Mouse (Mus musculus) forebrain, embryonic 12.5 days (tissue): ENCODE measurements around the gene Ing4. TPM values are rescaled to one million over a fixed set of nuclear protein-coding genes. Genes with fewer than 3 reads are reported as not detected.
"Not testable (repeated sequence)": the region's sequence is repeated elsewhere in the genome, so short reads cannot be mapped to it uniquely, and the experiment has no call there.

Experiments used
- ATAC-seq: fragments of 200-750 bp; cut with Nextera tagmentation; 2 replicates; pipeline ENCODE4 v1.8.0; 2017; ENCODE audit warnings: moderate TSS enrichment; ENCODE audit not compliant: low FRiP score
- H3K27ac ChIP-seq: fragments of 300-500 bp; sonication (generic); 2 replicates; pipeline ENCODE4 v1.5.1; 2016; ENCODE audit warnings: mild to moderate bottlenecking
- H3K27me3 ChIP-seq: fragments of 300-500 bp; sonication (generic); 2 replicates; pipeline ENCODE4 v1.6.1; 2016; ENCODE audit warnings: mild to moderate bottlenecking
- H3K36me3 ChIP-seq: fragments of 300-500 bp; sonication (generic); replicated peaks from 2 replicates; pipeline ENCODE4 v1.6.1; 2016; ENCODE audit warnings: mild to moderate bottlenecking
- H3K4me1 ChIP-seq: fragments of 300-500 bp; sonication (generic); 2 replicates; pipeline ENCODE4 v1.6.1; 2016
- H3K4me2 ChIP-seq: fragments of 300-500 bp; sonication (generic); 2 replicates; pipeline ENCODE4 v1.6.1; 2016; ENCODE audit warnings: mild to moderate bottlenecking, moderate library complexity
- H3K4me3 ChIP-seq: fragments of 300-500 bp; sonication (generic); replicated peaks from 2 replicates; pipeline ENCODE4 v1.5.1; 2016; ENCODE audit warnings: mild to moderate bottlenecking
- H3K9ac ChIP-seq: fragments of 300-500 bp; sonication (generic); 2 replicates; pipeline ENCODE4 v1.6.1; 2016; ENCODE audit warnings: mild to moderate bottlenecking
- H3K9me3 ChIP-seq: fragments of 300-500 bp; sonication (generic); 2 replicates; pipeline ENCODE4 v1.6.1; 2016
- WGBS: fragments of 180-500 bp; shearing (Covaris S2); methylation state at CpG from one replicate; pipeline ENCODE4 v1.1.7; 2016; 5-methylcytosine and 5-hydroxymethylcytosine counted together
- polyA plus RNA-seq: library from polyadenylated mRNA; unstranded; fragments of >200 nt; fragmentation: Nextera tagmentation; extraction: Ambion mirVana; gene quantifications from 2 replicates; pipeline ENCODE4 v1.2.1, GENCODE M21; 2016

Gene Ing4
- polyA plus RNA-seq, 1 experiment from 2014 or later: 163 TPM

DNA sequence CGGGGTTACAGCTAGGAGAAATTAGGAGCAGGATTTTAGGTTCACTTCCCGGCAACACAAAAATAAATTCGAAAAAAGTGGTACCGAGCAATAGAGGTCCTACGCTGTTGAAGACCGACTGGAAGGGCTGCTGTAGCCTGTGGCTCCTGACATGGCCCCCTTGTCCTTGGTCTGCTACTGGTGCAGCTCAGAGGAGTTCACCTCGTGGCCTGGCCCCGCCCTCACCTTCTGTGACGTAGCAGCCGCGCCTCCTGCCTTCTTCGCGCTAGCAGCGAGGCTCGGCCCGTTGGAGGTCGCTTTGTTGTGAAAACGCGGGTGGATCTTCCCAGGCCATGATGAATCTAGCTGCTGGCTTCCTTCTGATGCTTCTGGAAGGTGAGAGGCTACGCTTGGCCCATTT, 10.1 kb downstream of the Ing4 start, which contains the start of gene Acrbp:
Gene Acrbp (plus strand): TSS at position 12 of the 400 bp plus-strand sequence.
- ATAC-seq: no peak
- 28% methylated on average over 20 of the region's 20 CpGs for WGBS

DNA sequence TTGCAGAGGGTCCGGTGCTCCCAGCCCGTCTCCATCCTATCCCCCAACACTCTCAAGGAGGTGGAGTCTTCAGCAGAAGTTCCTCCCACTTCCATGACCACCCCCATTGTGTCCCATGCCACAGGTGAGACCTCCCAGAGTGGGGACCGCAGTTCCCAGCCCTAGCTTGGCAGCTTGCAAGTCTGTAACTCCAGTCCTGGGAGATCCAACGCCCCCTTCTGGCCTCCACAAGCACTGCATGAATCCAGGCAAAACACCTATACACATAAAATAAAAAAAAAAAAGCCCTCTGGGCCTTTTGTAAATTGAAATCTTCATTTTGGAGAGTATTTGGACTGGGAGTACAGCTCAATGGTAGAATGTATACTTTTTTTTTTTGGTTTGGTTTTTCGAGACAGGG, 11.7 kb downstream of the Ing4 start:
- Histone ChIP-seq H3K36me3 (peaks cover 79% of the 10 kb centered on the region), H3K27me3 (no peaks in the 10 kb centered on the region), H3K4me2 (no peak overlapping the region), H3K4me1 (no peaks in the 10 kb centered on the region), H3K9ac (no peak overlapping the region), H3K4me3 (no peak overlapping the region), H3K27ac (no peak overlapping the region), H3K9me3 (no peaks in the 10 kb centered on the region)
- WGBS: 71% methylated on average over 5 of the region's 5 CpGs
- ATAC-seq: no peak

More for the DNA sequence above, 10.1 kb downstream of the Ing4 start, which contains the start of gene Acrbp:
- Histone ChIP-seq H3K27me3 (no peaks in the 10 kb centered on the region), H3K9ac (no peak within 1 kb of the TSS), H3K9me3 (no peaks in the 10 kb centered on the region), H3K36me3 (peaks cover 88% of the 10 kb centered on the region), H3K4me1 (no peaks in the 10 kb centered on the region), H3K4me2 (no peak within 1 kb of the TSS), H3K27ac (no peak within 1 kb of the TSS), H3K4me3 (no peak within 1 kb of the TSS)

DNA sequence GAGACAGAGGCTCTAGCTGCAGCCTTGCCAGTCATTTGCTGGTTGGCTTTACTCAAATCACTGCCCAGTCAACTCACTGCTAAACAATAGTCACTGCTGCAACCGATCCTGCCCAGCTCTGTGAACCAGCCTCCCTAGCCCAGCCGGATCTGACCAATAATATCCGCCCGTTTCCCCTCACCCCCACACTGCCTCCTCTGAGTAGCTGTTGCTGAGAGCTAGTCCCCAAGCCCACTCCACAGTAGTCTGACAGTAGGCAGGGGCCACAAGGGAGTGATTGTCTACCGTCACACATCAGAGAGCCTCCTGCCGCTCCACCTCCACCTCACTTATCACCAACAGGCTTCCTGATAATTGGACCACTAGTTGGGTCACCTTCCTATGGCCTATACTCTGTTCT, 21.9 kb downstream of the Ing4 start:
- H3K9ac ChIP-seq: no peak overlapping the region
- H3K27me3 ChIP-seq: no peaks in the 10 kb centered on the region
- H3K9me3 ChIP-seq: no peaks in the 10 kb centered on the region
- H3K27ac ChIP-seq: 0 out of 2 replicates have a peak overlapping the region, but pooled peaks have one; percentile 25
- no peaks in the 10 kb centered on the region for H3K36me3 ChIP-seq
- H3K4me2 ChIP-seq: no peak overlapping the region
- no peak overlapping the region for H3K4me3 ChIP-seq
- peaks cover 10% of the 10 kb centered on the region; the same call in 1 of the 2 replicates for H3K4me1 ChIP-seq
- ATAC-seq: no peak
- 48% methylated on average over 6 of the region's 6 CpGs for WGBS

DNA sequence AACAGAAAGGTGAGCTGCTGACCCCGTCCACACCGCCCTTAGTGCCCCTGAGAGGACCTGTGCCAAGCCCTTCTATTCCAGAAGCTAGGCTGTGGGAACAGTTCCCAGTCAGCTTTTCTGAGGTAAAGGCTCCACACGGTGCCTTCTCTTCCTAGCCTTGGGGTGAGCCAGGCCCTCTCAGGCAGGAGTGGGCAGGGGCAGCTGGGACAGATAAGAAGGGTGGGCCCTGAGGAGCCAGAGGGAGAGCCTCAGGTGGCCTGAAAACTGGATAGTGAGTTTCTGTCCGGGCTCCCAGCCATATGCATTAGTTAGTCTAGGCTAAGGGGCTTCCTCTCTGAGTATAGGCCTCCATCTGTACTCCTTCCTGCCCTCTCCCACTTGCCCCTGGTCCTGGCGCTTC, 23.0 kb downstream of the Ing4 start:
- peaks cover 10% of the 10 kb centered on the region; the same call in 1 of the 2 replicates for H3K4me1 ChIP-seq
- ATAC-seq: no peak
- H3K9ac ChIP-seq: no peak overlapping the region
- H3K4me2 ChIP-seq: no peak overlapping the region
- H3K27me3 ChIP-seq: 0 out of 2 replicates have a peak, but pooled peaks cover under 1% of the 10 kb centered on the region
- WGBS: 84% methylated on average over 5 of the region's 5 CpGs
- H3K4me3 ChIP-seq: no peak overlapping the region
- H3K9me3 ChIP-seq: no peaks in the 10 kb centered on the region
- no peaks in the 10 kb centered on the region for H3K36me3 ChIP-seq
- H3K27ac ChIP-seq: no peak overlapping the region

DNA sequence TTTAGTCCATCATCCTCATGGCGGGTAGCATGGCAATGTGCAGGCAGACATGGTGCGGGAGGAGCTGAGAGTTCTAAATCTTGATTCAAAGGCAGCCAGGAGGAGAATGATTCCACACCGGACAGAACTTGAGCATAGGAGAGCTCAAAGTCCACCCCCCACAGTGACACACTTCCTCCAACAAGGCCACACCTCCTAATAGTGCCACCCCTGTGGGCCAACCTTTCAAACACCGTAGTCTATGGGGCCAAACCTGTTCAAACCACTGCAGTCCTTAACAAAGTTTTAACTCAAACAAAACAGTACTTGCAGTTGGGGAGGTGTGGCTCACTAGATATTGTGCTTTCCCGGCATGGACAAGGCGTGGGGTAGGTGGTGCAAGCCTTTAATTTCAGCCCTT, 24.3 kb downstream of the Ing4 start:
- no peak overlapping the region for H3K9ac ChIP-seq
- 85% methylated on average over 6 of the region's 6 CpGs for WGBS
- ATAC-seq: no peak
- H3K27ac ChIP-seq: no peak overlapping the region
- H3K4me3 ChIP-seq: no peak overlapping the region
- H3K27me3 ChIP-seq: 0 out of 2 replicates have a peak, but pooled peaks cover 3% of the 10 kb centered on the region
- H3K4me1 ChIP-seq: peaks cover 10% of the 10 kb centered on the region; the same call in 1 of the 2 replicates
- no peak overlapping the region for H3K4me2 ChIP-seq
- H3K36me3 ChIP-seq: no peaks in the 10 kb centered on the region
- no peaks in the 10 kb centered on the region for H3K9me3 ChIP-seq

DNA sequence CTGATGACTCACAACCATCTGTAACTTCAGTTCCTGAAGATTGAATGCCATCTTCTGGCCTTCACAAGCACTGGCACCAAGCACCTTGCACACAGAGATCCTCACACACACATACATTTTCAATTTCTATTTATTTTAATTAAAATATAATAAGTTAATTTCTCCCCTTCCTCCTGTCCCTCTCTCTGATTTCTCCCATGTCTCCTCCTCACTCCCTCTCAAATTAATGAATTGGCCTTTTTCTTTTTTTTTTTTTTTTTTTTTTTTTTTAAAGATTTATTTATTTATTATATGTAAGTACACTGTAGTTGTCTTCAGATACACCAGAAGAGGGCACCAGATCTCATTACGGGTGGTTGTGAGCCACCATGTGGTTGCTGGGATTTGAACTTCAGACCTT, 25.7 kb downstream of the Ing4 start:
- H3K27me3 ChIP-seq, H3K36me3 ChIP-seq, H3K4me2 ChIP-seq, ATAC-seq, H3K9me3 ChIP-seq, H3K9ac ChIP-seq, H3K27ac ChIP-seq, H3K4me3 ChIP-seq: not testable (repeated sequence)
- WGBS: no CpG with 5 or more reads among the region's 1 CpGs
- peaks cover 10% of the 10 kb centered on the region; the same call in 1 of the 2 replicates for H3K4me1 ChIP-seq

DNA sequence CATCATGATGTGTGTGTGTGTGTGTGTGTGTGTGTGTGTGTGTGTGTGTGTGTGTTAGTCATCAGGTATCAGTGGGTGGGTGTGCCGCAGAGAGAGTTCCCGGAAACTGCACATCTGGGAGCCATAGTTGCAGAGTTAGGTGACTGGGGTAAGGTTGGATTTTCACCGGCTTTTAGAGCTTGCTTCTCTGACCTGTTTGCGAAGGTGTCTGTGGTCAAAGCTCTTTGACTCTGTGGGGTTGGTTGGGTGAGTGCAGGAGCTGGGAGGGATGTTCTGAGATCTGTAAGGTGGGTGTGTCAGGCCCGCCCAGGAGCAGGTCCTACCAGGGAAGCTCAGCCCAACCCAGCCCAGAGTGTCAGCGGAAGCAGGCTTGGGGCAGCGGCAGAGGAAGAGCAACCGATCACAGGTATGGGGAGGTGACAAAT, 28.0 kb downstream of the Ing4 start, which contains the start of gene Lpar5:
Gene Lpar5 (plus strand): TSS at position 350 of the 425 bp plus-strand sequence.
- H3K27me3 ChIP-seq: 0 out of 2 replicates have a peak, but pooled peaks cover 3% of the 10 kb centered on the region
- peaks cover 10% of the 10 kb centered on the region for H3K4me1 ChIP-seq
- no peaks in the 10 kb centered on the region for H3K9me3 ChIP-seq
- 68% methylated on average over 8 of the region's 8 CpGs for WGBS
- no peak within 1 kb of the TSS for H3K9ac ChIP-seq
- no peak for ATAC-seq
- H3K27ac ChIP-seq: no peak within 1 kb of the TSS
- H3K4me2 ChIP-seq: no peak within 1 kb of the TSS
- no peaks in the 10 kb centered on the region for H3K36me3 ChIP-seq
- H3K4me3 ChIP-seq: no peak within 1 kb of the TSS

DNA sequence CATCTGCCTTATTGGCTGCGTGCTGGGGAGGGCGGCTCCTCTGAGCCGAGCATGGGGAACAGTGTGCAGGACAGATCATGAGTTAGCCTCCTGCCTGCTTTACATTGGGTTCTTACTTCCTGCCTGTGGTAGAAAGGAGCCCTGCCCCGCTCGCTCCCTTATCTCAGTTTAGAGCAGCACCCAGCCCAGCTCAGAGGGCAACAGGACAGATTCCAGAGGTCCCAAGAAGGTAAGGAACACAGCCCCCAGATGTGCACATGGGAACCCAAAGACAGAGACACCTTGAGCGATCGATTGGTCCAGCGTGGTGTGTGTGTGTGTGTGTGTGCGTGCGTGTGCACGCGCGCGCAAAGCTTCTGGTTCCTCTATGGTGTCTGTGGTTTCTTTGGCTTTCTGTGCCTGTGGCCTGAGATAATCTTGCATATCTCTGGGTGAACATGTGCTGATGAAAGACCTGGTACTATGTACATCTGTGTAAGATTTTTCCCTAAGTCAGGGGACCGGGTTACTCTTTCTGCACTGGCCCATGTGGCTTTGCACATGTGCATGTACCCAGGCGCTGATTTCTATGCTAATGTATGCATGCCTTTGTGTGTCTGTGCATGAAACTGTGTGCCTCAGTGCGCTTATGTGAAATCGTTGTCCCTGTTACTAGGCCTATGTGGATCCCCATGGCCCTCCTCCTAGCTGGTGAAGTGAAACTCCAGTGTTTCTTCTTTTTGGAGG, 31.8 kb downstream of the Ing4 start:
- Histone ChIP-seq H3K4me1 (peaks cover 10% of the 10 kb centered on the region), H3K4me2 (no peak overlapping the region), H3K4me3 (no peak overlapping the region), H3K9me3 (no peaks in the 10 kb centered on the region), H3K9ac (peak overlapping the region; percentile 29; the same call in 1 of the 2 replicates), H3K27me3 (0 out of 2 replicates have a peak, but pooled peaks cover 3% of the 10 kb centered on the region), H3K27ac (peak overlapping the region; percentile 90), H3K36me3 (no peaks in the 10 kb centered on the region)
- ATAC-seq: peak; percentile 78; the same call in 1 of the 2 replicates
- 81% methylated on average over 18 of the region's 18 CpGs for WGBS

DNA sequence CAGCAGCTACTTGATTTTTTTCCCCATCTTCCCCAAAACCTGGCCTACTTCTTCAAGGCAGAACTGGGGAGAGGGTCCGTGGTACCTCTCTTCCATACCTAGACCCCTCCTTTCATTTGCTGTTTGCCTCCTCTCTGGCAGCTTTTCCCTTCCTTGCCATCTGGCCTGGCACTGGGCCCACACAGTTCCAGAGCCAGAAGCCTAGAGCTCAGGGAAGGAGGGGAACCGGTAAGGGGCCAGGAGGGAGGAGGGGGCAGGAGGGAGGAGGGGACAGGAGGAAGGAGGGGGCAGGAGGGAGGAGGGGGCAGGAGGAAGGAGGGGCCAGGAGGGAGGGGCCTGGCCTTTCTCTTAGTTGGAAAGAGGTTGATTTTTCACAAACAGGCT, 32.3 kb downstream of the Ing4 start:
- Histone ChIP-seq H3K9ac (peak overlapping the region; percentile 29), H3K27ac (peak overlapping the region; percentile 90), H3K4me2 (no peak overlapping the region), H3K36me3 (no peaks in the 10 kb centered on the region), H3K27me3 (0 out of 2 replicates have a peak, but pooled peaks cover 3% of the 10 kb centered on the region), H3K4me1 (peaks cover 10% of the 10 kb centered on the region), H3K4me3 (no peak overlapping the region), H3K9me3 (no peaks in the 10 kb centered on the region)
- WGBS: 38% methylated on average over 1 of the region's 2 CpGs
- peak; percentile 78; the same call in 1 of the 2 replicates for ATAC-seq

DNA sequence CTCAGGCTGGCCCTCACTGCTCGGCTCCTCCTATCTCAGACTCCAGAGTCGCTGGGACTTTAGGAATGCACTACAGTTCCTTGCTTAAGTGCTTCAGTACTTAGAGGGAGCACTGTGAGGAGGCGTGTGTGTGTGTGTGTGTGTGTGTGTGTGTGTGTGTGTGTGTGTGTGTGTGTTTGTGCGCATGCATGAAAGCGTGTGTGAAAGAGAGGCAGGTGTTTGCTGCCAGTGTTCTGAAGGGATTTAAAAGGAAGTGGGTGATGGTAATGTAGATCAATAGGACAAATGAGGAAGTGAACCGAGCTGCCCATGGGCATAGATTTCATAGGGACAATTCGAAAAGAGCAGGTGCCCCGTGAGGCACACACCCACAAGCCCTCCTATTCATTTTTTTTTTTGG, 34.3 kb downstream of the Ing4 start:
- H3K9ac ChIP-seq: no peak overlapping the region
- ATAC-seq: no peak
- no peak overlapping the region for H3K4me3 ChIP-seq
- peaks cover 10% of the 10 kb centered on the region for H3K4me1 ChIP-seq
- no peaks in the 10 kb centered on the region for H3K9me3 ChIP-seq
- 69% methylated on average over 8 of the region's 8 CpGs for WGBS
- no peak overlapping the region for H3K4me2 ChIP-seq
- H3K36me3 ChIP-seq: no peaks in the 10 kb centered on the region
- peaks cover 6% of the 10 kb centered on the region for H3K27me3 ChIP-seq
- H3K27ac ChIP-seq: no peak overlapping the region

DNA sequence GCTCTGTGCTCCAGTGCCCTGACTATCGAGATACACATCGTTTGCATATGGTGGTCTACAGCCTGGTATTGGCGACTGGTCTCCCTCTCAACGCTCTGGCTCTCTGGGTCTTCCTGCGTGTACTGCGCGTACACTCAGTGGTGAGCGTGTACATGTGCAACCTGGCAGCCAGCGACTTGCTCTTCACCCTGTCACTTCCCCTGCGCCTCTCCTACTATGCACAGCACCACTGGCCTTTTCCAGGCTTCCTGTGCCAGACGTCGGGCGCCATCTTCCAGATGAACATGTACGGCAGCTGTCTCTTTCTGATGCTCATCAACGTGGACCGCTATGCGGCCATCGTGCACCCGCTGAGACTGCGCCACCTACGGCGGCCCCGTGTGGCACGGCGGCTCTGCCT, 41.8 kb downstream of the Ing4 start:
- peak overlapping the region; percentile 64 for H3K4me2 ChIP-seq
- H3K9me3 ChIP-seq: no peaks in the 10 kb centered on the region
- no peaks in the 10 kb centered on the region for H3K36me3 ChIP-seq
- peak overlapping the region; percentile 59 for H3K9ac ChIP-seq
- peak overlapping the region; percentile 42 for H3K4me3 ChIP-seq
- peak overlapping the region; percentile 90 for H3K27ac ChIP-seq
- H3K27me3 ChIP-seq: peaks cover 15% of the 10 kb centered on the region
- H3K4me1 ChIP-seq: peaks cover 10% of the 10 kb centered on the region
- 27% methylated on average over 25 of the region's 25 CpGs for WGBS
- no peak; the same call in none of the 2 replicates for ATAC-seq

DNA sequence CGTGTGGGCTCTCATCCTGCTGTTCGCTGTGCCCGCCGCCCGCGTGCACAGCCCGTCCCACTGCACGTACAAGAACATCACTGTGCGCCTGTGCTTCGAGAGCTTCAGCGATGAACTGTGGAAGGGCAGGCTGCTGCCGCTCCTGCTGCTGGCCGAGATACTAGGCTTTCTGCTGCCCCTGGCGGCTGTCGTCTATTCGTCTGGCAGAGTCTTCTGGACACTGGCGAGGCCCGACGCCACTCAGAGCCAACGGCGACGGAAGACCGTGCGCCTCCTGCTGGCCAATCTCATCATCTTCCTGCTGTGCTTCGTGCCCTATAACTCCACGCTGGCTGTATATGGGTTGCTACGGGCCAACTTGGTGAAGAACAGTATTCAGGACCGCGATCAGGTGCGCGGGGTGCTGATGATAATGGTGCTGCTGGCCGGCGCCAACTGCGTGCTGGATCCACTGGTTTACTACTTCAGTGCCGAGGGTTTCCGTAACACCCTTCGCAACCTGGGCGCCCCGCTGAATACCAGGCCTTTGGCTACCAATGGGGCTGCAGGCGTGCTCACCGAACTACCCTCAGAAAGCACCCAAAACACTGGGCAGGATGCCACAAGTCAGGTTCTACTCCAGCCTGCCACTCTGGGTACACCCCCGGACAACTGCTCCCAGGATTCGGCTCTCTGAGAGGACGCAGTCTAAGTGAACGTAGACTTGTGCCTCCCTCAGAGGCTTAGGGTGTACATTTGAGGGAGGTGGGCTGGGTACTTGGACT, 42.4 kb downstream of the Ing4 start:
- H3K27ac ChIP-seq: peak overlapping the region; percentile 90
- H3K4me3 ChIP-seq: peak overlapping the region; percentile 42
- H3K9ac ChIP-seq: peak overlapping the region; percentile 59
- H3K27me3 ChIP-seq: peaks cover 15% of the 10 kb centered on the region
- 23% methylated on average over 45 of the region's 45 CpGs for WGBS
- peak; percentile 90 for ATAC-seq
- H3K9me3 ChIP-seq: no peaks in the 10 kb centered on the region
- H3K4me2 ChIP-seq: peak overlapping the region; percentile 64
- H3K4me1 ChIP-seq: peaks cover 10% of the 10 kb centered on the region
- no peaks in the 10 kb centered on the region for H3K36me3 ChIP-seq
